Mouse (Mus musculus) ES-E14 (cell line): ENCODE data around the gene Ms4a15. TPM values are rescaled to one million over a fixed set of nuclear protein-coding genes. Genes with fewer than 3 reads are reported as not detected.

Experiments used
- DNase-seq: peaks from one replicate; pipeline ENCODE4 v3.0.0-alpha.2; 2013; ENCODE audit warnings: low read depth, low spot score
- H3K27ac ChIP-seq: 2 replicates; pipeline ENCODE4 v1.5.1; 2012; ENCODE audit warnings: low read depth, mild to moderate bottlenecking, low read length, moderate library complexity, mixed read lengths; ENCODE audit not compliant: poor library complexity, insufficient read depth, severe bottlenecking
- H3K36me3 ChIP-seq: 2 replicates; pipeline ENCODE4 v1.6.1; 2012; ENCODE audit warnings: mild to moderate bottlenecking, low read length, moderate library complexity, mixed read lengths; ENCODE audit not compliant: control insufficient read depth, poor library complexity, insufficient read depth, severe bottlenecking
- H3K4me1 ChIP-seq, 2 experiments: fragments of 150-350 bp in 1 of 2; sonication (generic) in 1 of 2; 2 replicates each; pipeline ENCODE4 v1.6.1; 2012; ENCODE audit warnings: low read length in 2 of 2, mild to moderate bottlenecking in 1 of 2, mixed read lengths in 1 of 2; ENCODE audit not compliant: control insufficient read depth in 2 of 2, insufficient read depth in 2 of 2, poor library complexity in 1 of 2
- H3K4me3 ChIP-seq, 2 experiments: fragments of 150-350 bp in 1 of 2; sonication (generic) in 1 of 2; 2 replicates each; pipeline ENCODE4 v1.5.1; 2012; ENCODE audit warnings: low read length in 2 of 2, low read depth in 1 of 2, mild to moderate bottlenecking in 1 of 2, mixed read lengths in 1 of 2; ENCODE audit not compliant: insufficient read depth in 1 of 2, poor library complexity in 1 of 2, severe bottlenecking in 1 of 2
- H3K9ac ChIP-seq: 2 replicates; pipeline ENCODE4 v1.6.1; 2012; ENCODE audit warnings: low read depth, mild to moderate bottlenecking, low read length, mixed read lengths; ENCODE audit not compliant: poor library complexity, insufficient read depth, severe bottlenecking
- H3K9me3 ChIP-seq: fragments of 150-350 bp; sonication (generic); 2 replicates; pipeline ENCODE4 v1.6.1; 2012; ENCODE audit warnings: low read depth, mild to moderate bottlenecking, low read length; ENCODE audit not compliant: control insufficient read depth, insufficient read depth
- CHD2 ChIP-seq: IDR thresholded peaks from 2 replicates; pipeline ENCODE4 v1.6.1; 2014; ENCODE audit warnings: mild to moderate bottlenecking, low read depth, low read length, inconsistent platforms
- HCFC1 ChIP-seq: IDR thresholded peaks from 2 replicates; pipeline ENCODE4 v1.6.1; 2012; ENCODE audit warnings: low read length, inconsistent platforms, borderline replicate concordance; ENCODE audit not compliant: insufficient read depth
- MAFK ChIP-seq: IDR thresholded peaks from 2 replicates; pipeline ENCODE4 v1.6.1; 2014; ENCODE audit warnings: mild to moderate bottlenecking, low read depth, low read length, inconsistent platforms; ENCODE audit not compliant: insufficient read depth
- ZC3H11A ChIP-seq: IDR thresholded peaks from 2 replicates; pipeline ENCODE4 v1.6.1; 2012; ENCODE audit warnings: low read depth, mild to moderate bottlenecking, inconsistent platforms, low read length, borderline replicate concordance
- ZNF384 ChIP-seq: IDR thresholded peaks from 2 replicates; pipeline ENCODE4 v1.6.1; 2012; ENCODE audit warnings: low read depth, low read length, inconsistent platforms
- in situ Hi-C, 2 experiments: fragments of 600-800 bp; cut with MboI; formaldehyde crosslinking; loops; one replicate each; pipeline ENCODE4 v1.15.1; 2025; ENCODE audit warnings: low sequenced_read_pairs in 2 of 2, inconsistent platforms in 1 of 2; ENCODE audit not compliant: unreplicated experiment in 2 of 2
- total RNA-seq: library from RNA; depleted of rRNA; stranded (reverse); fragments of 300-350 nt; gene quantifications from 2 replicates; pipeline ENCODE4 v1.2.3, GENCODE M21; 2012; rRNA removed

Ms4a15 gene
- total RNA-seq, 1 experiment: not detected

DNA sequence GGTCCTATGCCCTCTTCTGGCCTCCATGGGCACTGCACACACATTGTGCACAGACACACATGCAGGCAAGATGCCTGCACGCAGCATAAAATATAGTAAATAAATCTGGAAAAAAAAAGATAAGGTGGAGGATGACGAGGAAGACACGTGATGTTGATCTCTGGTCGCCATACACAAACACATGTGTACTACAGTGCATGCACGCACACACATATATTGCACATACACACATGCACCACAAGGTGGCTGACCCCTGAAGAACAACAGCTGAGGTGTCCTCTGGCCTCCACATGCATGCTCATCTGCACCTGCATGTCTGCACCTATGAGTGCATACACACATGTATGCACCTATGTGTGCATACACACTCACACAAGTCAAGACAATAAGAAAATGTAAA, 57.0 kb downstream of the Ms4a15 start:
- Histone ChIP-seq H3K9ac (no peak overlapping the region), H3K9me3 (no peaks in the 10 kb centered on the region), H3K4me3 (no peak overlapping the region), H3K27ac (no peak overlapping the region), H3K4me1 (peaks cover 0 to 10% of the 10 kb centered on the region in 2 experiments; a peak in 2 of 4 replicates), H3K36me3 (no peaks in the 10 kb centered on the region)
- DNase-seq: no peak
- TF ChIP-seq ZNF384: no peak
- TF ChIP-seq ZC3H11A: peak; percentile 28; the same call in 1 of the 2 replicates
- TF ChIP-seq MAFK: no peak
- TF ChIP-seq HCFC1: no peak
- no peak for TF ChIP-seq CHD2
- in situ Hi-C loops: no loop called here

DNA sequence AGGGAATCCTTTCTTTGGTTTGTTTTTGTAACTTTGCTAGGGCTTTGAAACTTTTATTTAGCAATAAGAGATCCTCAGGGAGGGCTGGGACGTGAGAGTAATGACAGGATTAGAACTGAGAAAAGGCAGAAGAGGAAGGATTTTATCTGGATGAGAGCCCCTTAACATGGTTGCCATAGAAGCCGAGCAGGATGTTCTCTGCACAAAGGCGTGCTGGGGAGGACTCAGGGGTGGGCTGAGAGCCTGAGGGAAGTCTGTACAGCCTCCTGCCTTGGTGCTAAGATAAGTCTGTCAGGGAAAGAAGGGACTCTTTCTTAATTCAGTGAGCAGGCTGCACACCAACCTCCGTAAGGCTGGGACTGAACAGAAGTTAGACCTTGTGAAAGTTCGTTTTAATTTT, 58.0 kb downstream of the Ms4a15 start:
- in situ Hi-C loops: no loop called here
- no peaks in the 10 kb centered on the region for H3K36me3 ChIP-seq
- H3K4me3 ChIP-seq: no peak overlapping the region
- H3K9ac ChIP-seq: no peak overlapping the region
- no peak for TF ChIP-seq ZNF384
- no peak for TF ChIP-seq CHD2
- TF ChIP-seq ZC3H11A: no peak
- TF ChIP-seq HCFC1: no peak
- TF ChIP-seq MAFK: no peak
- no peak for DNase-seq
- H3K27ac ChIP-seq: no peak overlapping the region
- H3K4me1 ChIP-seq: peaks cover 0 to 2% of the 10 kb centered on the region in 2 experiments; a peak in 2 of 4 replicates
- H3K9me3 ChIP-seq: no peaks in the 10 kb centered on the region

DNA sequence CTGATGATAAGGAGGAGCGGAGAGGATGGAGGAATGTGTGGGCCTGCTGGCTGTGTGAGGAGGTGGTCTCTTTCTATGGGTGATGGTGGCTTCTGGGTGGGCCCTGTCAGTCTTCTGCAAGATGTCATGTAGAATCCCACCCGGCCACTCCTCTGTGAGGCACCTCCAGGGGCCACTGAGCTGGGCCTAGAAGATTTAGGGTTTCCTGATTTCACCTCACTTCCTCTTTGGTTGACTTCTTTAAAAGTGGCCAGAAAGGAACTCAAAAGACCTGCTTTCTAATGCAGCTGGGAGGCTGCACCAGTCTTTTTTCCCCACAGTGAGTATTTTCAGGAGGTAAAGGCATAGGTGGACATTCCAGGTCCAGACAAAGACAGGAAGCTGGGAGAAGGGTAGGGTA, 62.4 kb downstream of the Ms4a15 start:
- TF ChIP-seq ZNF384: no peak
- no peak for TF ChIP-seq ZC3H11A
- no peak for TF ChIP-seq MAFK
- TF ChIP-seq CHD2: no peak
- Histone ChIP-seq H3K9ac (no peak overlapping the region), H3K27ac (no peak overlapping the region), H3K4me3 (no peak overlapping the region), H3K9me3 (no peaks in the 10 kb centered on the region), H3K36me3 (no peaks in the 10 kb centered on the region), H3K4me1 (peaks cover 0 to 2% of the 10 kb centered on the region in 2 experiments; a peak in 1 of 4 replicates)
- in situ Hi-C loops: no loop called here
- DNase-seq: no peak

Other genes starting within 250 kb of the Ms4a15 start
- gene Cd6, start 163.2 kb downstream of the Ms4a15 start, total RNA-seq: 3.4 and 4.9 TPM in 2 replicates
- 2.2 and 5.6 TPM in 2 replicates for gene Slc15a3, start 153.5 kb downstream of the Ms4a15 start, total RNA-seq
- 41.4 and 84.8 TPM in 2 replicates for gene Tmem132a, start 123.3 kb downstream of the Ms4a15 start, total RNA-seq
- 25.3 and 35.3 TPM in 2 replicates for gene Tmem109, start 111.2 kb downstream of the Ms4a15 start, total RNA-seq
- gene Prpf19, start 98.0 kb downstream of the Ms4a15 start, total RNA-seq: 121 and 146 TPM in 2 replicates
- gene Zp1, start 72.6 kb downstream of the Ms4a15 start, total RNA-seq: 0.09 TPM in 1 of 2 replicates, not detected in the other
- 0.67 and 1.1 TPM in 2 replicates for gene Ptgdr2, start 56.1 kb downstream of the Ms4a15 start, total RNA-seq
- gene Ccdc86, start 44.0 kb downstream of the Ms4a15 start, total RNA-seq: 25.7 and 29.1 TPM in 2 replicates
- gene Ms4a10, start 18.6 kb downstream of the Ms4a15 start, total RNA-seq: 6.2 and 8.3 TPM in 2 replicates
- not detected in 2 replicates for gene Ms4a18, start 24.8 kb upstream of the Ms4a15 start, total RNA-seq
- not detected in 2 replicates for gene Ms4a8a, start 87.9 kb upstream of the Ms4a15 start, total RNA-seq
- gene 1700017D01Rik, start 137.6 kb upstream of the Ms4a15 start, total RNA-seq: not detected in 2 replicates
- not detected in 2 replicates for gene 1700025F22Rik, start 172.1 kb upstream of the Ms4a15 start, total RNA-seq
- not detected in 2 replicates for gene Ms4a13, start 203.5 kb upstream of the Ms4a15 start, total RNA-seq
- gene Ms4a12, start 239.2 kb upstream of the Ms4a15 start, total RNA-seq: not detected in 2 replicates